In the genomic region with DNA sequence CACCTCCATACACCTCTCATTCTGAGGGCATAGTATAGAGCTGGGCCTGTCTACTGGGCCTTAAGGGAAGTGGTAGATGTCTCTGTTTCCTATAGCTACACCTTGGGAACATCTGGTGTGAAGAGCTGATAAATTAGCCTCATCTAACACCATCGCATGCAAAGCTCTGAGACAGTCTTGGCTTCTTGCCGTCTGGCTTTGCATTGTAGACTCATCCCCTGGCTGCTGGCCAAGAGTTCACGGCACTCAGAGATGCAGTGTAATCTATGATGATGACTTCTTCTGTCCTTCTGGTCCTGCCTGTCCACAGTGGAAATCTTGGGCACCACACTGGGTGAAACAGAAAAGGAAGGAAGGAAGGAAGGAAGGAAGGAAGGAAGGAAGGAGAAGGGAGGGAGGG, we compare ENCODE assay signal across 11 mouse cellular contexts.
DNase-seq lines count a peak whose midpoint lies in the region; ATAC-seq and TF ChIP-seq lines count a peak whose summit lies in the region.
"Had no signal": no experiment of that assay in that cellular context is flagged by ENCODE, and none has a peak within 500 bp of the region (broad histone marks: within the 10 kb centered on the region; RNA-seq: fewer than 3 reads in every experiment).

No protein-coding gene starts in this region.

- no peak for ATAC-seq in forebrain, postnatal 0 days

- 4% methylated on average over 3 of the region's 3 CpGs for WGBS in cerebellum, adult 2 months
- WGBS in forebrain, postnatal 0 days, result 63% methylated on average over 3 of the region's 3 CpGs

- H3K79me2 ChIP-seq in MEL (ENCODE audit: control insufficient read depth, insufficient read depth, low read length, poor library complexity), result no peaks in the 10 kb centered on the region

- no peaks in the 10 kb centered on the region for H3K27me3 ChIP-seq in cerebellum, adult 2 months (ENCODE audit: control insufficient read depth, insufficient read depth, low read length)
- H3K27me3 ChIP-seq in MEL (ENCODE audit: control insufficient read depth in 1 of 2, insufficient read depth in 2 of 2, low read length in 2 of 2), result no peaks in the 10 kb centered on the region
- H3K27me3 ChIP-seq in forebrain, postnatal 0 days (ENCODE audit: insufficient read depth, low read length), result no peaks in the 10 kb centered on the region
- H3K27me3 ChIP-seq: hindbrain, embryonic 13.5 days; limb, embryonic 15.5 days had no signal

- H3K27ac ChIP-seq in cerebellum, adult 2 months (ENCODE audit: insufficient read depth, low read length), result no peak overlapping the region
- H3K27ac ChIP-seq in MEL (ENCODE audit: control insufficient read depth, low read depth, low read length), result no peak overlapping the region
- no peak overlapping the region for H3K27ac ChIP-seq in forebrain, postnatal 0 days (ENCODE audit: low read depth, low read length)
- H3K27ac ChIP-seq: hindbrain, embryonic 13.5 days; limb, embryonic 15.5 days; midbrain, embryonic 10.5 days had no signal

- H3K4me2 ChIP-seq in forebrain, postnatal 0 days (ENCODE audit: low read depth), result no peak overlapping the region
- H3K4me2 ChIP-seq: hindbrain, embryonic 13.5 days; limb, embryonic 15.5 days had no signal

- no peak overlapping the region for H3K4me3 ChIP-seq in cerebellum, adult 2 months (replicated peaks; ENCODE audit: insufficient read depth, low read depth, low read length)
- no peak overlapping the region for H3K4me3 ChIP-seq in MEL (ENCODE audit: control insufficient read depth in 1 of 2, insufficient read depth in 1 of 2, low read depth in 2 of 2, low read length in 2 of 2)
- no peak overlapping the region for H3K4me3 ChIP-seq in forebrain, postnatal 0 days (ENCODE audit: low read depth, low read length)
- H3K4me3 ChIP-seq: hindbrain, embryonic 13.5 days; limb, embryonic 15.5 days; midbrain, embryonic 10.5 days had no signal

- no peak for TF ChIP-seq EP300 in MEL (IDR thresholded peaks at IDR 0.05; ENCODE audit: low read depth in 1 of 2, low read length in 2 of 2)

- no peak overlapping the region for H3K9ac ChIP-seq in MEL (ENCODE audit: control insufficient read depth, low read depth, low read length, poor library complexity, severe bottlenecking)
- H3K9ac ChIP-seq in forebrain, postnatal 0 days, result no peak overlapping the region
- H3K9ac ChIP-seq: hindbrain, embryonic 13.5 days; limb, embryonic 15.5 days had no signal

- H3K9me3 ChIP-seq in MEL (replicated peaks; ENCODE audit: insufficient read depth, low read length), result no peaks in the 10 kb centered on the region
- no peaks in the 10 kb centered on the region for H3K9me3 ChIP-seq in forebrain, postnatal 0 days (ENCODE audit: low read length)
- H3K9me3 ChIP-seq: limb, embryonic 15.5 days; midbrain, embryonic 10.5 days had no signal

- 0 out of 4 replicates have a peak, but pooled peaks cover 0 to 2% of the 10 kb centered on the region in 2 experiments for H3K36me3 ChIP-seq in MEL (ENCODE audit: control insufficient read depth in 1 of 2, insufficient read depth in 2 of 2, low read length in 2 of 2)
- no peaks in the 10 kb centered on the region for H3K36me3 ChIP-seq in forebrain, postnatal 0 days (ENCODE audit: insufficient read depth)
- H3K36me3 ChIP-seq: hindbrain, embryonic 13.5 days; limb, embryonic 15.5 days; midbrain, embryonic 10.5 days had no signal

- DNase-seq in cerebellum, adult 2 months, result peak; percentile 20 to 48
- no peak for DNase-seq in cerebellum, adult 9-11 months
- DNase-seq in layer of hippocampus, adult 9-11 months, result peak; percentile 3
- no peak for DNase-seq in layer of hippocampus, postnatal 14 days (ENCODE audit: low spot score in 2 of 2)
- DNase-seq in MEL (ENCODE audit: low read depth, low spot score), result peak; percentile 53
- peak; percentile 24 for DNase-seq in brain, embryonic 14.5 days (ENCODE audit: low read depth)
- no peak for DNase-seq in forebrain, postnatal 0 days
- DNase-seq in lung, postnatal 4 days, result no peak

- TF ChIP-seq RAD21 in MEL (IDR thresholded peaks at IDR 0.05; ENCODE audit: low read depth, low read length), result no peak

- TF ChIP-seq POLR2A in cerebellum, adult 2 months (IDR thresholded peaks at IDR 0.05; ENCODE audit: borderline replicate concordance, insufficient read depth, low read length), result no peak
- no peak for TF ChIP-seq POLR2A in MEL (IDR thresholded peaks at IDR 0.05; ENCODE audit: control insufficient read depth in 1 of 2, insufficient read depth in 1 of 2, low read depth in 1 of 2, low read length in 2 of 2, poor library complexity in 1 of 2)
- no peak for TF ChIP-seq POLR2A in brain, embryonic 14.5 days (IDR thresholded peaks at IDR 0.05; ENCODE audit: borderline replicate concordance, extremely low read depth, insufficient read depth, insufficient read length, poor library complexity, severe bottlenecking)

- no peak for TF ChIP-seq CTCF in cerebellum, adult 2 months (IDR thresholded peaks at IDR 0.05; ENCODE audit: borderline replicate concordance, insufficient read depth, low read depth, low read length)
- no peak for TF ChIP-seq CTCF in MEL (IDR thresholded peaks at IDR 0.05 in 2 of 3, conservative IDR thresholded peaks at IDR 0.05 in 1 of 3; ENCODE audit: control insufficient read depth in 1 of 3, insufficient read depth in 1 of 3, low read depth in 2 of 3, low read length in 3 of 3, poor library complexity in 1 of 3, severe bottlenecking in 1 of 3)
- no peak for TF ChIP-seq CTCF in brain, embryonic 14.5 days (IDR thresholded peaks at IDR 0.05; ENCODE audit: borderline replicate concordance, extremely low read depth, insufficient read depth, insufficient read length)
- no peak for TF ChIP-seq CTCF in forebrain, postnatal 0 days (IDR thresholded peaks at IDR 0.05; ENCODE audit: low read depth)

- H3K4me1 ChIP-seq in cerebellum, adult 2 months (ENCODE audit: control insufficient read depth, insufficient read depth, low read length), result no peaks in the 10 kb centered on the region
- H3K4me1 ChIP-seq in MEL (ENCODE audit: control insufficient read depth in 1 of 2, insufficient read depth in 2 of 2, low read length in 2 of 2), result peaks cover 0 to 4% of the 10 kb centered on the region in 2 experiments; a peak in 2 of 4 replicates
- H3K4me1 ChIP-seq in forebrain, postnatal 0 days (ENCODE audit: insufficient read depth), result no peaks in the 10 kb centered on the region
- H3K4me1 ChIP-seq: hindbrain, embryonic 13.5 days; limb, embryonic 15.5 days; midbrain, embryonic 10.5 days had no signal

TF ChIP-seq in MEL, 35 proteins besides CTCF, POLR2A, EP300 and RAD21:
- TF ChIP-seq USF2 (IDR thresholded peaks at IDR 0.05; ENCODE audit: borderline replicate concordance in 1 of 2, insufficient read depth in 1 of 2, low read depth in 1 of 2, low read length in 2 of 2), result no peak
- TF ChIP-seq BHLHE40 (IDR thresholded peaks at IDR 0.05; ENCODE audit: borderline replicate concordance, low read depth, low read length), result no peak
- no peak for TF ChIP-seq POLR2AphosphoS2 (IDR thresholded peaks at IDR 0.05; ENCODE audit: low read length)
- TF ChIP-seq POLR2AphosphoS5 (IDR thresholded peaks at IDR 0.05; ENCODE audit: borderline replicate concordance, low read depth, low read length), result no peak
- TF ChIP-seq JUND (IDR thresholded peaks at IDR 0.05; ENCODE audit: low read depth, low read length), result no peak
- no peak for TF ChIP-seq CHD2 (IDR thresholded peaks at IDR 0.05; ENCODE audit: low read length)

Comparison
In these comparisons a context has a peak if more than half of its experiments do, and no peak if none do; other contexts are left out.
1. DNase-seq: peak in cerebellum, adult 2 months (2 of 2), layer of hippocampus, adult 9-11 months (single experiment), MEL (single experiment) and brain, embryonic 14.5 days (single experiment); none in cerebellum, adult 9-11 months (single experiment), layer of hippocampus, postnatal 14 days (0 of 2), forebrain, postnatal 0 days (single experiment) and lung, postnatal 4 days (0 of 2).